Mouse (Mus musculus) midbrain, embryonic 14.5 days (tissue): ENCODE measurements around the gene Mdga1. TPM values are rescaled to one million over a fixed set of nuclear protein-coding genes. Genes with fewer than 3 reads are reported as not detected.
A peak's percentile ranks its signal among the peaks of the same experiment; 100 is the strongest.

ENCODE experiments used
- ATAC-seq: fragments of 200-750 bp; cut with Nextera tagmentation; 2 replicates; pipeline ENCODE4 v1.8.0; 2017; ENCODE audit warnings: moderate number of reproducible peaks, moderate library complexity; ENCODE audit not compliant: low FRiP score, low TSS enrichment
- DNase-seq: peaks from one replicate; pipeline ENCODE4 v3.0.0-alpha.2; 2015
- H3K27ac ChIP-seq: fragments of 300-500 bp; sonication (generic); replicated peaks from 2 replicates; pipeline ENCODE4 v1.5.1; 2014; ENCODE audit warnings: mild to moderate bottlenecking, low read depth, low read length, moderate library complexity
- H3K27me3 ChIP-seq: fragments of 300-500 bp; sonication (generic); 2 replicates; pipeline ENCODE4 v1.6.1; 2014; ENCODE audit warnings: low read length, control low read depth, mixed read lengths; ENCODE audit not compliant: control insufficient read depth, insufficient read depth
- H3K36me3 ChIP-seq: fragments of 300-500 bp; sonication (generic); 2 replicates; pipeline ENCODE4 v1.6.1; 2014; ENCODE audit warnings: low read length, control low read depth; ENCODE audit not compliant: control insufficient read depth, insufficient read depth
- H3K4me1 ChIP-seq: fragments of 300-500 bp; sonication (generic); 2 replicates; pipeline ENCODE4 v1.6.1; 2014; ENCODE audit warnings: mild to moderate bottlenecking, antibody characterized with exemption, low read length, control low read depth; ENCODE audit not compliant: control insufficient read depth, insufficient read depth
- H3K4me2 ChIP-seq: fragments of 300-500 bp; sonication (generic); 2 replicates; pipeline ENCODE4 v1.6.1; 2014; ENCODE audit warnings: mild to moderate bottlenecking, low read length, moderate library complexity
- H3K4me3 ChIP-seq: fragments of 300-500 bp; sonication (generic); replicated peaks from 2 replicates; pipeline ENCODE4 v1.5.1; 2014; ENCODE audit warnings: low read depth, low read length
- H3K9ac ChIP-seq: fragments of 300-500 bp; sonication (generic); replicated peaks from 2 replicates; pipeline ENCODE4 v1.6.1; 2014; ENCODE audit warnings: mild to moderate bottlenecking, low read length, moderate library complexity
- H3K9me3 ChIP-seq: fragments of 300-500 bp; sonication (generic); 2 replicates; pipeline ENCODE4 v1.6.1; 2016; ENCODE audit warnings: low read length, control low read depth, mixed read lengths; ENCODE audit not compliant: control insufficient read depth
- WGBS: fragments of 180-500 bp; shearing (Covaris S2); extraction: QIAGEN DNeasy Blood & Tissue Kit; methylation state at CpG from one replicate; pipeline ENCODE4 v1.1.7; 2014; 5-methylcytosine and 5-hydroxymethylcytosine counted together
- polyA plus RNA-seq: library from polyadenylated mRNA; unstranded; fragments of >200 nt; fragmentation: Nextera tagmentation; extraction: Ambion mirVana; gene quantifications from 2 replicates; pipeline ENCODE4 v1.2.1, GENCODE M21; 2014

Gene Mdga1
- polyA plus RNA-seq, 1 experiment from 2014 or later = 20.5 TPM

- Histone ChIP-seq H3K9ac (no peak overlapping the region), H3K27me3 (no peaks in the 10 kb centered on the region), H3K9me3 (no peaks in the 10 kb centered on the region), H3K4me3 (no peak overlapping the region), H3K4me2 (no peak overlapping the region), H3K27ac (no peak overlapping the region), H3K4me1 (no peaks in the 10 kb centered on the region; the same call in 1 of the 2 replicates), H3K36me3 (no peaks in the 10 kb centered on the region)
- ATAC-seq (no peak), DNase-seq (no peak)
- WGBS = 63% methylated on average over 26 of the region's 26 CpGs
Observed at GRCm38 (mm10) chr17:29925608-29926606, 44.0 kb downstream of the Mdga1 start.

GRCm38 (mm10) chr17:29920089-29920488, 49.8 kb downstream of the Mdga1 start:
- H3K36me3 ChIP-seq = no peaks in the 10 kb centered on the region
- H3K9ac ChIP-seq = no peak overlapping the region
- H3K27ac ChIP-seq = no peak overlapping the region
- 57% methylated on average over 6 of the region's 6 CpGs for WGBS
- ATAC-seq (no peak), DNase-seq (no peak)
- H3K4me1 ChIP-seq = peaks cover 16% of the 10 kb centered on the region
- H3K27me3 ChIP-seq = no peaks in the 10 kb centered on the region
- H3K4me2 ChIP-seq = no peak overlapping the region
- no peaks in the 10 kb centered on the region for H3K9me3 ChIP-seq
- no peak overlapping the region for H3K4me3 ChIP-seq

GRCm38 (mm10) chr17:29919552-29919920, 50.4 kb downstream of the Mdga1 start:
- H3K4me3 ChIP-seq = no peak overlapping the region
- H3K4me2 ChIP-seq = no peak overlapping the region
- peaks cover 16% of the 10 kb centered on the region for H3K4me1 ChIP-seq
- H3K36me3 ChIP-seq = no peaks in the 10 kb centered on the region
- DNase-seq (no peak), ATAC-seq (no peak)
- WGBS = 67% methylated on average over 3 of the region's 3 CpGs
- no peak overlapping the region for H3K9ac ChIP-seq
- peak overlapping the region; percentile 37; the same call in 1 of the 2 replicates for H3K27ac ChIP-seq
- H3K9me3 ChIP-seq = no peaks in the 10 kb centered on the region
- no peaks in the 10 kb centered on the region for H3K27me3 ChIP-seq

GRCm38 (mm10) chr17:29918791-29919551, 50.9 kb downstream of the Mdga1 start:
- ATAC-seq (no peak), DNase-seq (peak; percentile 62)

GRCm38 (mm10) chr17:29916968-29917367, 52.9 kb downstream of the Mdga1 start:
- Histone ChIP-seq H3K4me2 (no peak overlapping the region), H3K9me3 (no peaks in the 10 kb centered on the region), H3K4me1 (peaks cover 16% of the 10 kb centered on the region), H3K36me3 (no peaks in the 10 kb centered on the region), H3K4me3 (no peak overlapping the region), H3K27me3 (no peaks in the 10 kb centered on the region), H3K9ac (no peak overlapping the region), H3K27ac (no peak overlapping the region)
- ATAC-seq (no peak), DNase-seq (no peak)
- 19% methylated on average over 3 of the region's 3 CpGs for WGBS

More at GRCm38 (mm10) chr17:29918791-29919551, 50.9 kb downstream of the Mdga1 start:
- Histone ChIP-seq H3K27ac (0 out of 2 replicates have a peak overlapping the region, but pooled peaks have one; percentile 37), H3K27me3 (no peaks in the 10 kb centered on the region), H3K4me1 (peaks cover 16% of the 10 kb centered on the region), H3K9ac (no peak overlapping the region), H3K36me3 (no peaks in the 10 kb centered on the region), H3K4me2 (no peak overlapping the region), H3K4me3 (no peak overlapping the region), H3K9me3 (no peaks in the 10 kb centered on the region)
- 40% methylated on average over 13 of the region's 13 CpGs for WGBS

GRCm38 (mm10) chr17:29915820-29916219, 54.1 kb downstream of the Mdga1 start:
- WGBS = 77% methylated on average over 10 of the region's 10 CpGs
- no peaks in the 10 kb centered on the region for H3K36me3 ChIP-seq
- H3K4me1 ChIP-seq = peaks cover 16% of the 10 kb centered on the region
- no peak overlapping the region for H3K4me2 ChIP-seq
- H3K27me3 ChIP-seq = no peaks in the 10 kb centered on the region
- no peak overlapping the region for H3K4me3 ChIP-seq
- H3K9me3 ChIP-seq = no peaks in the 10 kb centered on the region
- no peak overlapping the region for H3K27ac ChIP-seq
- ATAC-seq (no peak), DNase-seq (no peak)
- H3K9ac ChIP-seq = no peak overlapping the region

- H3K9me3 ChIP-seq = no peaks in the 10 kb centered on the region
- no peak overlapping the region for H3K9ac ChIP-seq
- no peak overlapping the region for H3K4me2 ChIP-seq
- H3K4me1 ChIP-seq = no peaks in the 10 kb centered on the region
- no peaks in the 10 kb centered on the region for H3K36me3 ChIP-seq
- H3K27ac ChIP-seq = no peak overlapping the region
- no peak for ATAC-seq
- H3K4me3 ChIP-seq = no peak overlapping the region
- no peaks in the 10 kb centered on the region for H3K27me3 ChIP-seq
- DNase-seq = no peak
- WGBS = 92% methylated on average over 16 of the region's 16 CpGs
Observed at GRCm38 (mm10) chr17:29913301-29913965, 56.5 kb downstream of the Mdga1 start.

- no peaks in the 10 kb centered on the region for H3K4me1 ChIP-seq
- H3K27me3 ChIP-seq = no peaks in the 10 kb centered on the region
- no peaks in the 10 kb centered on the region for H3K36me3 ChIP-seq
- H3K27ac ChIP-seq = no peak overlapping the region
- DNase-seq (no peak), ATAC-seq (no peak)
- no peak overlapping the region for H3K9ac ChIP-seq
- 68% methylated on average over 5 of the region's 5 CpGs for WGBS
- H3K9me3 ChIP-seq = no peaks in the 10 kb centered on the region
- H3K4me3 ChIP-seq = no peak overlapping the region
- H3K4me2 ChIP-seq = no peak overlapping the region
Observed at GRCm38 (mm10) chr17:29912733-29913132, 57.2 kb downstream of the Mdga1 start.
